Mouse (Mus musculus): ENCODE results near the gene Gss.

Gene Gss

DNA sequence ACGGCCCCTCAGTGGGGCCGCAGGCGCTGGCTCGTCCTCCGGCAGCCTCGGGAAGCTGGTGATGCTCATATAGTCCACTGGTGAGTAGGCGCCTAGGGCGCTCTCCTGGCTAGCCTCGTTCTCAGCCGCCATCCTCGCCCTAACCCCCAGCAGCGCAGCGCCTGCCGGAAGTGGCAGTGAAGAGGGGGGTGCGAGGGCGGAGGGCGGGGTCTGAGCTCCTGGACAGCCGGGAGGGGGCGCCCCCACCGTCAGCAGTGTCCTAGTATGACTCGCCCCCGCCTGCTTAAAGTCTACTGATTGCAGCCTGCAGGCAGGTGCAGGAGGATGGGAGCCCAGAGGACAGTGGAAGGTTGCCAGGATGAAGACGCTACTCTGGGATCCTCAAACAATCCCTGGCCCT lies 77.9 kb downstream of the Gss start:
- peak; percentile 31 for DNase-seq (ENCODE audit: low spot score)

DNA sequence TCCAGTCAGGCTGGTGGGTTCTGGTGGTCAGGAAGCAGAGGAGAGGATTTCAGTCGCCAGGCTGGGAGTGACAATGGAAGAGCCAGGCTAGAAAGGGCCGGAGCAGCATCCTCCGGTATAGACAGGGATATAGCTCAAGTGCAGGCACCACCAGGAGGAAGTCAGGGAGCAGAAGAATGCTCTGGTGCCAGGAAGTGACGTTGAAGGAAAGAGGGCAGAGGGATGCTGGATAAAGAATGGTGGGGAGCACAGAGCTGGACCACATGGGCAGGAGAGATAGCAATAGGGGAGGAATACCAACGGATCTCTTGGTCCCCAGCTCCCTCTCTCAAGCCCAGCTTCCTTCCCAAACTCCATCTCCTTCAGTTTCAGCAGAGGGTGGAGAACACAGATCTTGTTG lies 79.1 kb downstream of the Gss start:
- no peak for DNase-seq (ENCODE audit: low spot score)
